Mouse (Mus musculus): Measurements from ENCODE around the gene Mbl1. TPM values are rescaled to one million over a fixed set of nuclear protein-coding genes. Genes with fewer than 3 reads are reported as not detected.

Gene Mbl1
- not detected for total RNA-seq (2022)

- DNase-seq (ENCODE audit: low spot score in 2 of 2) = no peak
Measured at GRCm38 (mm10) chr14:41151220-41151898, at the start of gene Mbl1. Gene Mbl1, plus strand, starts transcription at chr14:41151458.

DNA sequence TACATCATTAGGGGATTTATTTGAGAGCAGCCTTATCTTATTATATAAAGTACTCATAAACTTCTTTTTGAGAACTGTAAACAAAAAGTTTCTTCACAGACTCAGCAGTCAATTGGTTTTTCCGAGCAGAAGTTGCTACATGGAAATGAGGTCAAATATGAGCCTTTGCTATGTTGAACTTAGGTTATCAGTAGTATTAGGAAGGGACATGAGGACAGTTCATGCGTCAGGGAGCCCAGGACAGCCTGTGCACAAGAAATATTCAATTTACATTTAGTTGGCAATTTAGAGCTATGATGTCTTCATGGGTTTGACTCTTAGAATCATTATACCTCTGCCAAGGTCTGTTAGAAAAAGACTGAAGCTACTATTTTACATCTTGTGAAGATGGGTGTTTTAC lies 49.0 kb upstream of the Mbl1 start:
- DNase-seq (ENCODE audit: low spot score in 2 of 2) = no peak

DNA sequence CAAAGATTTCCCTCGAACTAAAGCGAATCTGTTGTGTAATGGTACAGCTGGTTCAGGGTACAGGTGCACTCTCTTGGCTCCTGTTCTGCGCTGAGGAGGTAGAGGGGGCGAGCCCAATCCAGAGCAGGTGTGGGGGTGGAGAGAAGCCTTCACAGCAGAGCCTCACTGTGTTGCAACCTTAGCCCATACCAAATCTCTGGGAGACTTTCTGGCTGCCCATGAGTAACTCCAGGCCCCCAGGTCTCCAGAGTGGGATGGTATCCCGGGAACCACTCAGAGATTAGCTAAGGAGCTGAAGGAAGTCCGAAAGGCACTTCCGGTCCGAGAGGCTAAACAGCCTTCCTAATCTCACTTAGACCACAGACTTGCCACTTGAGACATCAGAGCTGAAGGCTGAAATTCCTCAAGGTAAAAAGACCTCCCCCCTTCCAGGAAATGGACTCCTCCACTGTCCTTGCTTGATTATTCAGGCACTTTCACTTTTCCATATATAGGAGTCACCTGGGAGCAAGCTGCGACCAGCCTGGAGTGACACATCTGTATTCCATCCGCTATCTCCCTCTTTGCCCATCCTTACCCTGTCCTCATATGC lies 46.3 kb upstream of the Mbl1 start, which contains the start of gene Mat1a:
Gene Mat1a, plus strand, starts transcription at position 183 of the 592 bp plus-strand sequence.
- no peak for DNase-seq (ENCODE audit: low spot score in 2 of 2)

DNA sequence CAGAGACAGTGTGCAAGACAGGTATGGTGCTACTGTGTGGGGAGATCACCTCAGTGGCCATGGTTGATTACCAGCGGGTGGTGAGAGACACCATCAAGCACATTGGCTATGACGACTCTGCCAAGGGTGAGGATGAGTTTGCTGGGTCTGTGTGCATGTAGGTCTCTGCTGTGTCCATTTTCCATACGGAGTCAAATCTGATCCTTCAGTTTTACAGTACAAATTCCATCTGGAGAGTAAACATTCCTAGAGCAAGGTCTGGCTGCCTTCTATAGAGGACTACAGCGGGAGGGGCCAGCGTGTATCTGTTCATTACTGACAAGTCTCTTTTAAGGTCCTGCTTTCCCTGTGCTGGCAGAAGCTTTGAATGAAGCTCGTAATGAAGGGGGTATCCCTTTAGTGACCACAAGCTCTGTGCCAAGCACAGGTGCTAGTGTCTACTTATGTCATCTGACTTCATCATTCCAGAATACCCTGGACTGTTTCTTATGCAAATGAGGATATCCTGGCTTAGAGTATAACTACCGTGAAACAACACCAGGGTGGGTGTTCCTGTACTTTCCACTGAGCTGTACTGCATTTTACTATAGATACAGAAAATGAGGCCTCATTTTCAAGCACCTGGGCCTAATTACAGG lies 40.1 kb upstream of the Mbl1 start:
- no peak for DNase-seq (ENCODE audit: low spot score in 2 of 2)

DNA sequence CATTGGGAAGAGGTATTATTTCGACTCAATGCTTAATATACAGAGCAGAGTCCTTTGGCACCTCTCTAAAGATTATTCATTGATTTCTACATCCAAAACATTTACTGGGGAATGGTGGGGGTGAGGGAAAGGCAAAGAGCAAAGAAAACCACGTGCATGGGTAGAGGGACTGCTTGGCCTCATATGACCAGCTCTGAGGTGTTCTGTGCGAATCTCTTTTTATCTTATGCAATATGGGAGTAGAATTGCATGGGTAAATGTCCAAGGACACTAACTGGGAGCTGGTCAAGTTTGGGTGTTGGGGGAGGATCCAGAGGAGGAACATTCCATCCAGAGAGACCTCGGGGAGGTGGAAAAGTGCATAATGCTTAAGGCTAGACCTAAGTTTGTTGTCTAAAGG lies 38.3 kb upstream of the Mbl1 start:
- DNase-seq (ENCODE audit: low spot score in 2 of 2) = no peak

DNA sequence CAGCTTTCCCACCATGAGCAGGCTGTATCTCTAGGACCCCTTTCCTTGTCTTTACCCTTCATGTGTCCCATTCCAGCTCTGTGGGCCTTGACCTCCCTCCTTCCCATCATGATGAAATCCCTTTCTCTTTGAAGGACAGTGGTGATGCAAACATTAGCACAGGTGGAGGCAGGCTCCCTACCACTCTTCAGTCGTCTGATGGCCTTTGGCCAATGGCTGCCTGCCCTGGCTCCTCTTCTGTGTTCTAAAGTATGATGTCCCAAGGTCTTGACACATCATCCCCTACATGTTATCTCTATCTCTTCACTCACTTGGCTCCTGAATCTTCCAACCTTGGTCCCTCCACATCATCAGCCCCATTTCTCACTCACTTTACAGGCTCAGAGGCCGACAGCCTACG lies 35.0 kb upstream of the Mbl1 start:
- DNase-seq (ENCODE audit: low spot score in 2 of 2) = no peak

GRCm38 (mm10) chr14:41124683-41125082 lies 26.6 kb upstream of the Mbl1 start:
- DNase-seq (ENCODE audit: low spot score in 2 of 2) = no peak

GRCm38 (mm10) chr14:41127997-41128396 lies 23.3 kb upstream of the Mbl1 start:
- peak in 1 of 2 experiments; percentile 22 for DNase-seq (ENCODE audit: low spot score in 2 of 2)

- no peak for DNase-seq (ENCODE audit: low spot score in 2 of 2)
Measured at GRCm38 (mm10) chr14:41131540-41131939, 19.7 kb upstream of the Mbl1 start, which contains the start of gene Sftpa1. Gene Sftpa1, plus strand, starts transcription at chr14:41131782.

DNA sequence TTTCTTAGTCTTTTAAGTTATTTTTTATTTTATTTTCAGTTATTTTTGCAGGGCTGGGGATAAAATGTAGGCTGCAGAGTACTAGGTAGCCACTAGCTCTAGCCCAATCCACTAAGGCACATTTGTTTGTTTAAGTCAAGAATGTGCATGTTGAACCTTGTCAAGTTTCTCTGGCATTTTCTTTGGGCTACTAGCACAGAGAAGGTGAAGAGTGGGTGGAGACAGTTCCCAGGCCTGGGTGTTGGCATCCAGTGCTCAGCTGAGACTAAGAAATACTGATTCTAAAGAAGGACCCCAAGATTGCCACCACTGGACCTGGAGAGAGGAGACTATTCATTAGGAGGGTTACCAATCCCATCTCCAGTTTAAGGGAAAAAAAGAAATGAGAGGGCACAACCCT lies 14.3 kb upstream of the Mbl1 start:
- DNase-seq (ENCODE audit: low spot score in 2 of 2) = no peak

DNA sequence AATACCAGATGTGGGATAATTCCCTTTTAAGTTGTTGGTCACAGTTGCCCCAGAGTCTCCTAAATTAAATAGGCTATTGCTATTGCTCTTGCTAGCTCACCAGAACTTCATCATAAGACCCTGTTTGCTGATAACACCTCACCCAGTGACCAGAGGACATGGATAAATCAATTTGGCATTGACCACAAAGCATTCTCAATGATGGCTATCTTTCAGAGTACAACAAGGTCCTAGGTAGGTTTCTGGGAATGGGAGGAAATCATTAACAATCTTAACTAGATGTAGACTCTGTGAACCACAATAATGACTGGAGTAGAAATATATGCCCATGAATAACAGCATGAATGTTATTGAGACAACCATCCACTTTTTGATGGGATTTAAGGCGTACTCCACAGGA lies 10.6 kb upstream of the Mbl1 start:
- DNase-seq (ENCODE audit: low spot score in 2 of 2) = no peak

GRCm38 (mm10) chr14:41146035-41146434 lies 5.2 kb upstream of the Mbl1 start:
- no peak for DNase-seq (ENCODE audit: low spot score in 2 of 2)

DNA sequence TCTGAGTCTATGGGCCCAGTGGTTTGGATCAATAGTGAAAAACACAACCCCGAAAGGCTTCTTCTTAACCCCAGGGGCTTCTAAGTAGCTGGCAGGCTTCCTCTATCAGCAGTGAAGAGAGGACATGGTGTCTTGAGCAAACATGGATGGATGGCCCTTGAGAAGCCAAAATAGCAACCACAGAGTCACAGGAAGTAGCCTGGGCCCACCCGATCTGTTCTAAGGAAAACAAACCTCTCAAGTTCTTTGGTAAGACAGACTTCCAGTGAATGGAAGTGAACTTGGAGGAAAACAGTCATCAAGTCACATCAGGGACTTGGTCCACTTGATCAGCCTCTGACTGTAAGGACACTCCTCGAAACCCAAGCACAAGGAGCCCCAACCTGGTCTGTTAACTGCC lies 4.3 kb upstream of the Mbl1 start:
- DNase-seq (ENCODE audit: low spot score in 2 of 2) = no peak

DNA sequence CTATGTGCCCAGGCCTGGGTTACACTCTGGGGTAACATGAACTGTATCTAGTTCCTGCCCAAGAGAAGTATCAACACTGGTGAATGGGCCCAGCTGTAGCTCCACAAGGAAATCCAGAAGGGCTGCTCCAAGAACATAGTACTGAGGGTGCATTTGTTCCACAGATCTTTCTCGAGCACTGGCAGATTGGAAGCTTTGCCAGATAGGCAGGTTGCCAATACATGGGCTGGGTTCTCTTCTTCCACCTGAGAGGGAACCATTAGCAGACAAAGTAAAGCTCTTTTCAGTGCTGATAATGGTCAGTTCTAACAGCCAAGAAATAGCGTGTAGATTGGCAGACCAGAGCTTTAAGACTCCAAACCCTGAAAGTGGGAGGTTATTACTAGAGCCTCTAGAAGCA lies 3.9 kb upstream of the Mbl1 start:
- DNase-seq (ENCODE audit: low spot score in 2 of 2) = no peak

DNA sequence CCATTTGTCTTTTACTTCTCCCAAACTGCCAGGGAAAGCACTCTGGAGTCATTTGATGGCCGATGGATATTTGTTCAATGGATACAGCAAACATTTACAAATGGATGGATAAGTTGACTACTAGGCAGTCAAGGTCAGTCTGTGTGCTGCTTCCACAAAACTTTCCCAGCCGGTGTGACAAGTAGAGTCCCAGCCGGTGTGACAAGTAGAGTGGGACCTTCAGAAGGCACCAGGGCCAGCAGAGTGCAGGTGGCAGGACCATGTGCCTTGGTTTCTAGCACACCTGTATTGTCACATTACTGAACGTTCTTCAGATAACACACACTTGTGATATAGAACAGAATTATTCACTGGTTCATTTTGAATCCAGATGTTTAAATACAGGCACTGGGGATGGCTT lies 8.8 kb downstream of the Mbl1 start:
- no peak for DNase-seq (ENCODE audit: low spot score in 2 of 2)

DNA sequence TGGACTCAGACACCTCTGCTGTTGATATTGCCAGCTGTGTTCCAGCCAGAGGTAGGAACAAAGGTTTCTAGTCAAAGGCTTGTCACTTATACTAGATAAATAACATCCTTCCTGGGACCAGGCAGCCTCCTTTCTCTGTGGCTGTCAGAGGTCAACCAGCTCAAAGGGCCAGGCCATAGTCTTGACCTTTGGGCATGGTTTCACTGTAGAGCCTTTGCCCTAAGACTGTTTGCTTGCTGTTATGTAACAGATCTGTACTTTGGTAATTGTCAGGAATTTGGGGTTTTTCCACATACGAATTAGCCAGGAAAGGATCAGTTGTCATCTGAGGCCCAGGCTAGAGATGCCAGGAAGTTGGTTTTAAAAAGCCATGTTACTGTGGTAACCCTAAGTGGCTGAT lies 9.5 kb downstream of the Mbl1 start:
- DNase-seq (ENCODE audit: low spot score in 2 of 2) = no peak

DNA sequence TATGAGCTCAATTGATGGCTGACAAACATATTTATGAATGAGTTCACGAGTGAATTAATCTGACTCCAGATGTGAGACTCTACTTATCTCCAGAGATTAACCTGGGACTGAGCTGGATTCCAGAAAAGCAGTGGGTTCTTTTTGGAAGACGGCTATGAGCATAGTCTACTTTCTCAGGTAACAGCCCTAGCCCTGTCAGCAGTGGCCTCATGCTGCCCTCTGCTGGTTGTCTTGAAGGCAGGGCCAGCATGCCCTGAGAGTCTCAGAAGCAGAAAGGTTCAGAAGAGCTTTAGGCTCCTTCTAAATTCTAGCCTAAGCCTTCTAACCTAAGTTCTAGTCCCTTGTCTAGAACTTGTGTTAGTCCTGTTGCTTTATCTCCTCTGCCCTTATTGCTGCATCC lies 11.4 kb downstream of the Mbl1 start:
- peak; percentile 9 to 28 for DNase-seq (ENCODE audit: low spot score in 2 of 2)

- no peak for DNase-seq (ENCODE audit: low spot score in 2 of 2)
Measured at GRCm38 (mm10) chr14:41167278-41167677, 16.0 kb downstream of the Mbl1 start.

GRCm38 (mm10) chr14:41168567-41168966 lies 17.3 kb downstream of the Mbl1 start:
- no peak for DNase-seq (ENCODE audit: low spot score in 2 of 2)

- DNase-seq (ENCODE audit: low spot score in 2 of 2) = no peak
Measured at GRCm38 (mm10) chr14:41170514-41170913, 19.3 kb downstream of the Mbl1 start.

- DNase-seq (ENCODE audit: low spot score in 2 of 2) = no peak
Measured at GRCm38 (mm10) chr14:41174802-41175201, 23.5 kb downstream of the Mbl1 start.

DNA sequence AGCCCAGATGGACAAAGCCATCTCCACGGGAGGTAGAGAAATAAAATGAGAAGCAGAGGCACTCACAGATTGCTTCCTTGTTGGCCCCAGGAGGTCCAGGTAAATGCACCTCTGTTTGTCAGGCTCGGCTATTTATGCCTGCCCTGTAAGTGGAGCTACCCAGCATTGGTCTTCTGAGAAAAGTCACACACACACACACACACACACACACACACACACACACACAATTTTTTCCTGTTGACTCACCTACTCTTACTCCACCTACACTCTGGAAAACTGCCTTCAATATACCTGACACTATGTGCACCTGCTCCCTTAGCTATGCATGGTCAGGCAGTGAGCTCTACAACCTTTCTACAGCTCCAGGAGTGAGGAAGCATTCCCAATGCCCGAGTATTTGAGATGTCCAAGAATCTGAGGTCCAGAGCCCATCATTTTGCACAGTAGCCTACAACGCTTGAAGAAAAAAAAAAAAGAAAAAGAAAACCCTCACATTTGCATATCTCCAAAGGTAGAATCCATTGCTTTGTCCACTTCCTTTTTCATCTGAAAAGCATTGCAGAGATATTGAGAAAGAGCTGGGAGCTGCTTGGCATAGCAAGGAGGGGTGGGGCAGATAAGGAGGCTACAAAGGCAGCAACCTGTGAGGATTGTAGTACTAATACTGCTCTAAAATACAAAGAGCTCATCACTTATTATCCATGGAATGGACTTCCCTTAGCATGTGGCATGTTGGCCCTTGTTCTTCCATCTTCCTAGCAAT lies 34.0 kb downstream of the Mbl1 start, which contains the start of gene Sftpd:
Gene Sftpd, minus strand, starts transcription at position 91 of the 763 bp plus-strand sequence.
- no peak for DNase-seq (ENCODE audit: low spot score in 2 of 2)
